Mouse (Mus musculus) forebrain, embryonic 12.5 days (tissue): ENCODE data around the gene Olfr221. TPM values are rescaled to one million over a fixed set of nuclear protein-coding genes. Genes with fewer than 3 reads are reported as not detected.

Source experiments
- ATAC-seq: fragments of 200-750 bp; cut with Nextera tagmentation; 2 replicates; pipeline ENCODE4 v1.8.0; 2017; ENCODE audit warnings: moderate TSS enrichment; ENCODE audit not compliant: low FRiP score
- H3K27ac ChIP-seq: fragments of 300-500 bp; sonication (generic); 2 replicates; pipeline ENCODE4 v1.5.1; 2016; ENCODE audit warnings: mild to moderate bottlenecking
- H3K27me3 ChIP-seq: fragments of 300-500 bp; sonication (generic); 2 replicates; pipeline ENCODE4 v1.6.1; 2016; ENCODE audit warnings: mild to moderate bottlenecking
- H3K36me3 ChIP-seq: fragments of 300-500 bp; sonication (generic); replicated peaks from 2 replicates; pipeline ENCODE4 v1.6.1; 2016; ENCODE audit warnings: mild to moderate bottlenecking
- H3K4me1 ChIP-seq: fragments of 300-500 bp; sonication (generic); 2 replicates; pipeline ENCODE4 v1.6.1; 2016
- H3K4me2 ChIP-seq: fragments of 300-500 bp; sonication (generic); 2 replicates; pipeline ENCODE4 v1.6.1; 2016; ENCODE audit warnings: mild to moderate bottlenecking, moderate library complexity
- H3K4me3 ChIP-seq: fragments of 300-500 bp; sonication (generic); replicated peaks from 2 replicates; pipeline ENCODE4 v1.5.1; 2016; ENCODE audit warnings: mild to moderate bottlenecking
- H3K9ac ChIP-seq: fragments of 300-500 bp; sonication (generic); 2 replicates; pipeline ENCODE4 v1.6.1; 2016; ENCODE audit warnings: mild to moderate bottlenecking
- H3K9me3 ChIP-seq: fragments of 300-500 bp; sonication (generic); 2 replicates; pipeline ENCODE4 v1.6.1; 2016
- WGBS: fragments of 180-500 bp; shearing (Covaris S2); methylation state at CpG from one replicate; pipeline ENCODE4 v1.1.7; 2016; 5-methylcytosine and 5-hydroxymethylcytosine counted together
- polyA plus RNA-seq: library from polyadenylated mRNA; unstranded; fragments of >200 nt; fragmentation: Nextera tagmentation; extraction: Ambion mirVana; gene quantifications from 2 replicates; pipeline ENCODE4 v1.2.1, GENCODE M21; 2016

Olfr221 gene
- polyA plus RNA-seq, 1 experiment from 2014 or later = not detected

DNA sequence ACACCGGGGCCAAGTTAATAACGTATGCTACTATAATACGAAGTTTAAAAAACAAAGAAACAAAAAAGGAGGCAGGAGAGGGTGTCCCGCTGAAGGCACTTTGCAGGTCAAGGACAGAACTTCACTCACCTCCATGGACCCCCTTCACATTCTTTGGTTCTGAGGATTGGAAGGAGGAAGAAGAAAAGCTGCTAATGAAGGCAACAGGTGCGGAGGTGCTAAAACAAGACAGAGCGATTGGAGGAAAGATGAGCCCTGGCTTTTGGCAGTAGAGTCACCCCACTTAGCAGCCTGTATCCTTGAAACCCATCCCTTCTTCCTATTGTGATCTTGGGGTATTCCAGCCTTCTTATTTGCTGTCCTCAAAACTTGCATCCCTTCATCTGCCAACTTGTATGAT is 32.4 kb downstream of the Olfr221 start:
- ATAC-seq = no peak
- H3K4me3 ChIP-seq = peak overlapping the region; percentile 47
- no peaks in the 10 kb centered on the region for H3K9me3 ChIP-seq
- 17% methylated on average over 6 of the region's 6 CpGs for WGBS
- H3K4me1 ChIP-seq = peaks cover 79% of the 10 kb centered on the region
- H3K27me3 ChIP-seq = no peaks in the 10 kb centered on the region
- peak overlapping the region; percentile 83 for H3K4me2 ChIP-seq
- peak overlapping the region; percentile 99 for H3K27ac ChIP-seq
- peak overlapping the region; percentile 98 for H3K9ac ChIP-seq
- peaks cover 42% of the 10 kb centered on the region for H3K36me3 ChIP-seq

DNA sequence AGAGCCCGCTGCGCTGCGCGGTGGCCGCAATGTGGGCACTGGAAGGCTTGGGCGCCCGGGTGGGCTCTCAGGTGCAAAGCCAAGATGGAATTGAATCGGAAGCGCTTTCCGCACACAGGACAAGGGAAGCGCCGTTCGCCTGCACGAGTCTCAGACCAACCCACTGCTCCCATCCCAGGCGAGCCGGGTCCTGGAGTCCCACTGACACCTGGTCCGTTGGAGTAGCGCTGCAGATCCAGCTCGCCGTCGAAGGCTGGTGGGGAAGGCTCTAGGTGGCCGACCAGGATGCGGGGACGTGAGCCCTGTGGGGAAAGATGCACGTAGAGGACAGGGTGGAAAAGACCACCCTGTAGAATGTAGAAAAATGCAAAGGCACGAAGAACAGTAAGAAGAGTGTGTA is 32.9 kb downstream of the Olfr221 start:
- H3K4me2 ChIP-seq = peak overlapping the region; percentile 83
- peak overlapping the region; percentile 99 for H3K27ac ChIP-seq
- peaks cover 84% of the 10 kb centered on the region for H3K4me1 ChIP-seq
- H3K4me3 ChIP-seq = peak overlapping the region; percentile 47
- H3K27me3 ChIP-seq = no peaks in the 10 kb centered on the region
- peaks cover 46% of the 10 kb centered on the region for H3K36me3 ChIP-seq
- ATAC-seq = no peak
- H3K9ac ChIP-seq = peak overlapping the region; percentile 98
- no peaks in the 10 kb centered on the region for H3K9me3 ChIP-seq
- 19% methylated on average over 26 of the region's 26 CpGs for WGBS

DNA sequence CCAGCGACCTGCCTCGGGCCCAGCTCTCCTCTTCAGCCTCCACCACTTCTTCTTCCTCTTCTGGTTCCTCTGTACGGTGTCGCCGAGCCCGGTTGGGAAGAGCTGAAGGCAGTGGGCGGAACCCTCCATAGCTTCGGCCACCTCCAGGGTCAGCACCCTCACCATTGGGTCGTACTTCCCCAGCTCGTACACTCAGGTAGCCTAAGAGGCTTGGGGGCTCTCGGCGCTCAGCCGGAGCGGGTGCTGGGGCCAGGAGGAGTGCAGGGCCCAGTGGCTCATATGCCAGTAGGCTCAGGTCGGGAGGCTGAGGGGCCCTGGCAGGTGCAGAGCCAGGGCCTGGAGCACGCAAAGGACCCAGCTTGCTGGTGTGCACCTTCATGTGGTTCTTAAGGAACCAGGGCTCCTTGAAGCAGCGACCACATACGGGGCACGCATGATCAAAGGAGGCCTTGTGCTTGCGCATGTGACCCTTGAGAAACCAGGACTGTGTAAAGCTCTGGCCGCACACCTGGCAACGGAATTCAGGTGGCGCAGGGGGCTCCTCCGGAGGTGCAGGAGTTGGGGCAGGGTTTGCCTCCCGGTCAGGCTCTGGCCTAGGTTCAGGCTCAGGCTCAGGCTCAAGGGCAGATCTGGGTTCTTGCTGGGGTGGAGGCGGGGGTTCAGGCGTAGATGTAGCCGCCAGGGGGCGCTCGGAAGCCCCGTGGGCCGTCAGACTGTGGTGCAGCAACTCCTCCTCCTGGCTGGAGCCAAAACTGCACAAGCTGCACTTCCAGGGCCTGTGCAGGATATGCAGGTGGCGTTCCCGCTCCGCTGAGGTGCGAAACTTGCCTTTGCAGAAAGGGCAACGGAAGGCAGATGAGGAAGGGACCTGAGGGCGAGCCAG is 33.7 kb downstream of the Olfr221 start:
- WGBS = 50% methylated on average over 37 of the region's 38 CpGs
- Histone ChIP-seq H3K4me3 (peak overlapping the region; percentile 47), H3K4me2 (peak overlapping the region; percentile 83), H3K9ac (peak overlapping the region; percentile 98), H3K4me1 (peaks cover 92% of the 10 kb centered on the region), H3K36me3 (peaks cover 49% of the 10 kb centered on the region), H3K27me3 (no peaks in the 10 kb centered on the region), H3K9me3 (no peaks in the 10 kb centered on the region), H3K27ac (peak overlapping the region; percentile 99)
- peak; percentile 18 for ATAC-seq

DNA sequence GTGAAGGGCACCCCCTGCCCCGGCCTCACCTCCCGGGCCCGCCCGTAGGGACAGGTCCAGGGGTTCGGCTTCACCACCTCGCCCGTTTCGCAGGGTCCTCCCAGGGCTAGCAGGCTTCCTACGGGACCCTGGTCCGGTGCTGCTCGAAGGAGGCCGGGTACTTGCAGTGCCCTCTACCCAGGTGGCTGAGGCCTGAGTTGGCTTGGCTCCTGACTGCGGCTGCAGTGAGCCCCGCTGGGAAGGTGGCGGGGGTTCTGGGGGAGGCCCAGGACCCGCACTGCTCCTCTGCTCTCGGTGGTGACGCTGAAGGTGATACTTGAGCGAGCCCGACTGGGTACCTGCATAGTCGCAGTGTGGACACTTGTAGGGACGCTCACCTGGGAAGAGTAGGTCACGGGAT is 35.5 kb downstream of the Olfr221 start:
- Histone ChIP-seq H3K27ac (0 out of 2 replicates have a peak overlapping the region, but pooled peaks have one; percentile 26), H3K36me3 (peaks cover 67% of the 10 kb centered on the region), H3K4me2 (no peak overlapping the region), H3K9ac (0 out of 2 replicates have a peak overlapping the region, but pooled peaks have one; percentile 7), H3K27me3 (no peaks in the 10 kb centered on the region), H3K4me3 (no peak overlapping the region), H3K9me3 (no peaks in the 10 kb centered on the region), H3K4me1 (peaks cover 82% of the 10 kb centered on the region)
- no peak for ATAC-seq
- WGBS = 95% methylated on average over 23 of the region's 23 CpGs

DNA sequence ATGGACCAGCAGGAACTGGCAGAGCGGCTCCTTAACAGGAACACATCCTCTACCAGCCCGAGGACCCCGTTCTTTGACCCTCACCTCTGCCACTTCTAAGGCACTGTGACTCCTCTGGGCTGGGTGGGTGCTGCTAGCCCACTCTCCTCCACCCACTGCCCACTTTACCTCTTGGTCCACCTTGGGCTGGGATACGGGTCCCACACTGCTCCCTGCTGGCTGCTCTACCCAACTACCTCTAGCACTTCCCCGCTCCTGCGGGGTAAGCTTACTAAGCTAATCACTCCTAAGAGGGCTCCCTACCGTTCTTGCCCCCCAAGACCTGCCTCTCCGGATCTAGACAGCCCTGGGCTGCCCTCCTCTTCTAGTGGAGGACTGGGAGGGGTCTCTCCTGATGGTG is 36.0 kb downstream of the Olfr221 start:
- Histone ChIP-seq H3K36me3 (peaks cover 68% of the 10 kb centered on the region), H3K9ac (0 out of 2 replicates have a peak overlapping the region, but pooled peaks have one; percentile 7), H3K27ac (no peak overlapping the region), H3K4me2 (no peak overlapping the region), H3K9me3 (no peaks in the 10 kb centered on the region), H3K4me1 (peaks cover 76% of the 10 kb centered on the region), H3K4me3 (no peak overlapping the region), H3K27me3 (no peaks in the 10 kb centered on the region)
- WGBS = 73% methylated on average over 8 of the region's 8 CpGs
- no peak for ATAC-seq

DNA sequence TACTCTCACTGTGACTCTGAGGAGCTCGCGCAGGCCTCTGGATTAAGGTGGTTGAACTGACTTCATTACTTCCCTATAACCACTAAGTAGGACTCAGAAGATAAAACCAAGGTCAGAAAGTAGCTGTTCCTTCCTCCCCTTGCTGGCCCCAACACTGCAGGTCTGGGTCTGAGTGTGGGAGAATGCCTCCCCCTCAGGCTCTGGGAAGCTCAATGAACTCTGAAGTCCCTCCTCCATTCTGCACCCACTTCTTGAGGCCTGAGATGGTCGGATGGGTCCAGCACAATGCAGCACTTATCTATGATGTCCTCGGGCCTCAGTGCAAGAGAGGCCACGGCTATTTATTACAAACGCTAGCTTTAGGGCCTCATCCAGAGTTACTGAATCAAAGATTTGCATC is 36.6 kb downstream of the Olfr221 start:
- Histone ChIP-seq H3K27ac (0 out of 2 replicates have a peak overlapping the region, but pooled peaks have one; percentile 66), H3K4me3 (no peak overlapping the region), H3K9me3 (no peaks in the 10 kb centered on the region), H3K4me1 (peaks cover 70% of the 10 kb centered on the region), H3K27me3 (no peaks in the 10 kb centered on the region), H3K9ac (no peak overlapping the region), H3K4me2 (no peak overlapping the region), H3K36me3 (peaks cover 73% of the 10 kb centered on the region)
- WGBS = 76% methylated on average over 6 of the region's 6 CpGs
- no peak for ATAC-seq

DNA sequence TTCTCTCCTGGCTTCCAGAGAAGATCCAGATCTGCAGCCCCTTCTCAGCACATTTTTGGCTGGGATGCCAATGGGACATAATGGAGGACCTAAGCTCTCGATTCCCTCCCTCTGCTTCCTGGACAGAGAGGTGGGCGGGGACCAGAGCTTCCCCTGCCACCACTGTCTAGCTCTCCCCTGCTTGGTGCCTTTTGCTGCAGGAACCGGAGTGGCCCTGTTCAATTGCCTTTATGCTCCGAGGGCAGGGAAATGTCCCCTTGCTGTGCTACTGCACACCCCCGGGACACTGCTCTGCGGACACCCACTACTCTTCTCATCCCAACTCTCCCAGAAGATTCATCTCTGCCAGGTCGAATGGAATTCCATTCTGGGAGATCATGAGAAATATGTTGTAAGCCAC is 37.1 kb downstream of the Olfr221 start:
- H3K9me3 ChIP-seq = no peaks in the 10 kb centered on the region
- no peak for ATAC-seq
- H3K4me1 ChIP-seq = peaks cover 68% of the 10 kb centered on the region
- 0 out of 2 replicates have a peak overlapping the region, but pooled peaks have one; percentile 46 for H3K4me2 ChIP-seq
- WGBS = 70% methylated on average over 7 of the region's 7 CpGs
- H3K9ac ChIP-seq = peak overlapping the region; percentile 42; the same call in 1 of the 2 replicates
- H3K4me3 ChIP-seq = no peak overlapping the region
- H3K36me3 ChIP-seq = peaks cover 78% of the 10 kb centered on the region
- peak overlapping the region; percentile 93 for H3K27ac ChIP-seq
- no peaks in the 10 kb centered on the region for H3K27me3 ChIP-seq

DNA sequence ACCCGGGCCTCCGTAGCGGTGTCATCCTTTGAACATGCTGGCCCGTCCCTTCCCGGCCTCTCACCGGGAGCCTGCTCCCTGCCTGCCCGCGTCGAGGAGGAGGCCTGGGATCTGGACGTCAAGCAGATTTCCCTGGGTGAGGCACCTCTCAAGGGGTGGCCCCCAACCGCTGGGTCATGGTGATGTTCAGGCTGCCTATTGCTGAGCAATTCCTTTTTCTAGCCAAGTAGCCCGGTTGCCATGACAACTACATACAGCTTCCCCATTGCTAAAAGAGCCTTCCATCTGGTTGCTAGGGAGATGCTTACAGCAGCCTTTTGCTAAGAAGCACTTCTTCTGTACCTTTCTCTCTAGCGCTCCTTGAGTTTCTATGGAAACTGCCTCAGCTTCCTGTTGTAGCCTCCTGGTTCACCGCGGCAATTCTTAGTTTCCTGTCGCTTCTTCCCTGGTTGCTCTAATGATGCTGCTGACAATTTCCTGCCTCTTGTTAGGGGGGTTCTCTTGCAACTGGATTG is 38.2 kb downstream of the Olfr221 start:
- Histone ChIP-seq H3K4me2 (peak overlapping the region; percentile 46), H3K4me1 (peaks cover 56% of the 10 kb centered on the region), H3K4me3 (peak overlapping the region; percentile 22), H3K9me3 (no peaks in the 10 kb centered on the region), H3K27ac (peak overlapping the region; percentile 93), H3K9ac (peak overlapping the region; percentile 42; the same call in 1 of the 2 replicates), H3K36me3 (peaks cover 81% of the 10 kb centered on the region), H3K27me3 (no peaks in the 10 kb centered on the region)
- WGBS = 13% methylated on average over 16 of the region's 16 CpGs
- peak; percentile 86 for ATAC-seq

DNA sequence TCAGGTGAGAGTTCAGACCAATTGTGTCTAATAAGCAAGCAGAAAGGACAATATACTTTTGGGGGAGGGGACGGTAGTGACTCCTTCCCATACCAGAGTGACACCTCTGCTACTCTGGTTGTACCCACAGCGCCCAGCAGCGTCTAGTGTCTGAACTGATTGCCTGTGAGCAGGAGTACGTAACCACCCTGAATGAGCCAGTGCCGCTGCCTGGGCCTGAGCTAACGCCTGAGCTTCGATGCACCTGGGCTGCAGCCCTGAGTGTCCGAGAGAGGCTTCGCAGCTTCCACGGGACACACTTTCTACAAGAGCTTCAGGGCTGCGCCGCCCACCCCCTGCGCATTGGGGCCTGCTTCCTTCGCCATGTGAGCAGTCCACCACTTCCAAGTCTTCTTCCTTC is 44.8 kb downstream of the Olfr221 start:
- Histone ChIP-seq H3K36me3 (peaks cover 88% of the 10 kb centered on the region), H3K27ac (no peak overlapping the region), H3K4me2 (no peak overlapping the region), H3K27me3 (no peaks in the 10 kb centered on the region), H3K9ac (no peak overlapping the region), H3K4me3 (no peak overlapping the region), H3K4me1 (no peaks in the 10 kb centered on the region; the same call in 1 of the 2 replicates), H3K9me3 (no peaks in the 10 kb centered on the region)
- WGBS = 93% methylated on average over 14 of the region's 14 CpGs
- ATAC-seq = no peak

DNA sequence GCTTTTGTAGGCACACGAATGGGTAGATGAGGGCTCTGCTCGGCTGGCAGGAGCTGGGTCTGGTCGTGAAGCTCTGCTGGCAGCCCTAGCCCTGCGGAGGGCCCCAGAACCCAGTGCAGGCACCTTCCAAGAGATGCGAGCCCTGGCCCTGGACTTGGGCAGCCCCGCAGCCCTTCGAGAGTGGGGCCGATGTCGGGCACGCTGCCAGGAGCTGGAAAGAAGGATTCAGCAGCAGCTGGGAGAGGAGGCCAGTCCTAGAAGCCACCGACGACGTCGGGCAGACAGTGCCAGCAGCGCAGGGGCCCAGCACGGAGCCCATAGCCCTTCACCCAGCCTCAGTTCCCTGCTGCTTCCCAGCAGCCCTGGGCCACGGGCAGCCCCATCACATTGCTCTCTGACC is 45.4 kb downstream of the Olfr221 start:
- 0 out of 2 replicates have a peak, but pooled peaks have one; percentile 25 for ATAC-seq
- Histone ChIP-seq H3K4me2 (no peak overlapping the region), H3K9me3 (no peaks in the 10 kb centered on the region), H3K4me3 (no peak overlapping the region), H3K9ac (no peak overlapping the region), H3K27ac (0 out of 2 replicates have a peak overlapping the region, but pooled peaks have one; percentile 19), H3K27me3 (no peaks in the 10 kb centered on the region), H3K4me1 (no peaks in the 10 kb centered on the region; the same call in 1 of the 2 replicates), H3K36me3 (peaks cover 88% of the 10 kb centered on the region)
- 71% methylated on average over 17 of the region's 17 CpGs for WGBS

DNA sequence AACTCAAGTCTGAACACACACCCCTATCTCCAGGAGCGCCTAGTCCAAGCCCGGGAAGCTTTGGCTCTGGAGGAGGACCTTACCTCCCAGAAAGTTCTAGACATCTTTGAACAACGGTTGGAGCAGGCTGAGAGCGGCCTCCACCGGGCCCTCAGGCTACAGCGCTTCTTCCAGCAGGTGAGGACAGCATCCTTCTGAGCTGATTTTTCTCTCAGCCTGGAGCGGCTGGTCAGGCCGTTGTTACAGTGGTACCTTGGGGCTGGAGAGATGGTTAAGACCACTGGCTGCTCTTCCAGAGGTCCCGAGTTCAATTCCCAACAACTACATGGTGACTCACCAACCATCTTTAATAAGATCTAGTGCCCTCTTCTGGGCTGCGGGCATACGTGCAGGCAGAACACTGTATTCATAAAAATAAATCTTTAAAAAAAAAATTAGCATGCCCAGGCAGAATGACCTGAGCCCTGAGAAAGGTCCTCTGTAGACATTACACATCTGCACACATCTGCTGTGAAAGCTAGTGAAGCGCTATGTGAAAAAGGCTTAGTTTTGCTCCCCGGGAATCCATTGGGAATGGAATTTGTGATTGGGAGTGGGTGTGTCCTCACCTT is 45.9 kb downstream of the Olfr221 start:
- Histone ChIP-seq H3K4me2 (no peak overlapping the region), H3K27ac (0 out of 2 replicates have a peak overlapping the region, but pooled peaks have one; percentile 19), H3K36me3 (peaks cover 90% of the 10 kb centered on the region), H3K27me3 (no peaks in the 10 kb centered on the region), H3K9me3 (no peaks in the 10 kb centered on the region), H3K4me1 (no peaks in the 10 kb centered on the region; the same call in 1 of the 2 replicates), H3K9ac (no peak overlapping the region), H3K4me3 (no peak overlapping the region)
- 88% methylated on average over 13 of the region's 13 CpGs for WGBS
- 0 out of 2 replicates have a peak, but pooled peaks have one; percentile 19 for ATAC-seq
